Mouse (Mus musculus) embryonic facial prominence, embryonic 12.5 days (tissue): ENCODE measurements around the gene Mtmr14. TPM values are rescaled to one million over a fixed set of nuclear protein-coding genes. Genes with fewer than 3 reads are reported as not detected.

Experiments used
- polyA plus RNA-seq: library from polyadenylated mRNA; unstranded; fragments of >200 nt; fragmentation: Nextera tagmentation; extraction: Ambion mirVana; gene quantifications from 2 replicates; pipeline ENCODE4 v1.2.1, GENCODE M21; 2016

Mtmr14 gene
- polyA plus RNA-seq, 1 experiment from 2014 or later: 47.7 TPM

Other genes with a start within 250 kb of the Mtmr14 start
- gene Thumpd3, start 191.6 kb upstream of the Mtmr14 start, polyA plus RNA-seq: 50.8 and 52.6 TPM in 2 replicates
- gene Setd5, start 160.5 kb upstream of the Mtmr14 start, polyA plus RNA-seq: 73.7 and 77.6 TPM in 2 replicates
- gene Lhfpl4, start 42.5 kb upstream of the Mtmr14 start, polyA plus RNA-seq: 3.8 and 6.6 TPM in 2 replicates
- gene Cpne9, start 44.5 kb downstream of the Mtmr14 start, polyA plus RNA-seq: 0.05 and 0.14 TPM in 2 replicates
- gene Brpf1, start 69.3 kb downstream of the Mtmr14 start, polyA plus RNA-seq: 28.2 and 28.9 TPM in 2 replicates
- 14.1 and 14.7 TPM in 2 replicates for gene Ogg1, start 89.1 kb downstream of the Mtmr14 start, polyA plus RNA-seq
- gene Camk1, start 106.1 kb downstream of the Mtmr14 start, polyA plus RNA-seq: 94.1 and 96.3 TPM in 2 replicates
- gene Tada3, start 140.0 kb downstream of the Mtmr14 start, polyA plus RNA-seq: 52.7 and 53.4 TPM in 2 replicates
- gene Arpc4, start 140.3 kb downstream of the Mtmr14 start, polyA plus RNA-seq: 354 and 364 TPM in 2 replicates
- gene Ttll3, start 151.4 kb downstream of the Mtmr14 start, polyA plus RNA-seq: 6.3 and 6.4 TPM in 2 replicates
- gene Rpusd3, start 181.5 kb downstream of the Mtmr14 start, polyA plus RNA-seq: 26.0 and 28.6 TPM in 2 replicates
- not detected in 2 replicates for gene Cidec, start 197.9 kb downstream of the Mtmr14 start, polyA plus RNA-seq
- gene Jagn1, start 204.7 kb downstream of the Mtmr14 start, polyA plus RNA-seq: 75.0 and 81.6 TPM in 2 replicates
- gene Il17re, start 220.6 kb downstream of the Mtmr14 start, polyA plus RNA-seq: 3.4 and 3.9 TPM in 2 replicates
- gene Il17rc, start 233.6 kb downstream of the Mtmr14 start, polyA plus RNA-seq: 3.9 and 5.4 TPM in 2 replicates
- gene Creld1, start 245.5 kb downstream of the Mtmr14 start, polyA plus RNA-seq: 20.1 and 23.1 TPM in 2 replicates